Mouse (Mus musculus) inflammation-experienced regulatory T-cells (primary cell): ENCODE data around the gene Ece1. TPM values are rescaled to one million over a fixed set of nuclear protein-coding genes. Genes with fewer than 3 reads are reported as not detected.

Source experiments
- polyA plus RNA-seq, 2 experiments: library from polyadenylated mRNA; unstranded; fragments of 100-300 nt; shearing (Covaris generic); gene quantifications; one replicate each; pipeline ENCODE4 v1.2.1; 2017

The Ece1 gene
- 10 to 100 TPM; 23.3 to 31.7 TPM for polyA plus RNA-seq

DNA sequence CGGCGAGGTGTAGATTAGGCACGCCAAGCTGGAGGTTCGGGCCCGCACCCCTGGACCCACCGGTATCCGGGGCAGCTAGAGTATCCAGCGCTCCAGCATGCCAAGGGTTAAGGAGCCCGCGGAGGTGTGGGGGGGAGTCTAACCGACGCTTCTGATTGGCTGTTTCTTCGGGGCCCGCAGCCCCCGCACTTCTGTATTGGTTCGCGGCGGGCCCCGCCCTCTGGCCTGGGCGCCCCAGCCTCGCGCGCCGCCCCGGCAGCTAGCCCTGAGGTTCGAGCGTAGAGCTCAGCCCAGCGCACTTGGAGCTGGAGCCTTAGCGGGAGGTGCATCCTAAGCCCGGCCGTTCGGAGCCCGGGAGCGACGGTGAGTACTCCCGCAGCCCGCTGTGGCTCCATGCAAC, at the start of gene Ece1:
Ece1 (plus strand) TSS at position 219 of the 400 bp plus-strand sequence.

DNA sequence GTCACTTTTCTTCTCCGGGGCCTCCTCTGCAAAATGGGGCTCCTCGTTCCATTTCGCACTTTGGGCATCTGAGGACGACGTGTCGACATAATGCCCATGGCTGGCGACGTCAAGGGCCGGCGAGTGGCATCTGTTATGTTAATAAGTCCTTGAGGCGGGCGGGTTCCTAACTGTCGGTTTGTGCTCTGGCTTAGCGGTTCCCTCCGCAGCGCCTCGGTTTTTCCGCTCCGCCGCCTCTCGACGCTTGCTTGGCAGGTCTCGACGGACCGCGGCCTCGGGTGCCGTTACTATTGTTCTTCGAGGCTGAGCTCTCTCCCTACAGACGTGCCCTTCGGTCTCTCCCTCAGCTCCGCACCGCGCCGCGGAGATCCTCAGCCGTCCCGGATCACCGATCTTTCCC, 130.9 kb downstream of the Ece1 start, which contains the start of gene Eif4g3:
Eif4g3 (plus strand) TSS at position 133 of the 400 bp plus-strand sequence.

Other genes with a start within 250 kb of the Ece1 start
- gene Rap1gap, start 197.5 kb upstream of the Ece1 start, polyA plus RNA-seq, result 1 to 10 TPM; 3.4 to 3.5 TPM
- 1 to 10 TPM in 1 of 2 experiments, under 1 TPM in 1; 0.86 to 2.6 TPM for gene Alpl, start 65.9 kb upstream of the Ece1 start, polyA plus RNA-seq
- 10 to 100 TPM; 63.0 to 73.7 TPM for gene Eif4g3, start 130.8 kb downstream of the Ece1 start, polyA plus RNA-seq